Mouse (Mus musculus): ENCODE results near the gene Gimap8.

Gene Gimap8

GRCm38 (mm10) chr6:48638553-48638952 is 8.5 kb upstream of the Gimap8 start:
- no peak for DNase-seq

- no peak for DNase-seq
These were observed 5.6 kb upstream of the Gimap8 start for GRCm38 (mm10) chr6:48641391-48641790.

DNA sequence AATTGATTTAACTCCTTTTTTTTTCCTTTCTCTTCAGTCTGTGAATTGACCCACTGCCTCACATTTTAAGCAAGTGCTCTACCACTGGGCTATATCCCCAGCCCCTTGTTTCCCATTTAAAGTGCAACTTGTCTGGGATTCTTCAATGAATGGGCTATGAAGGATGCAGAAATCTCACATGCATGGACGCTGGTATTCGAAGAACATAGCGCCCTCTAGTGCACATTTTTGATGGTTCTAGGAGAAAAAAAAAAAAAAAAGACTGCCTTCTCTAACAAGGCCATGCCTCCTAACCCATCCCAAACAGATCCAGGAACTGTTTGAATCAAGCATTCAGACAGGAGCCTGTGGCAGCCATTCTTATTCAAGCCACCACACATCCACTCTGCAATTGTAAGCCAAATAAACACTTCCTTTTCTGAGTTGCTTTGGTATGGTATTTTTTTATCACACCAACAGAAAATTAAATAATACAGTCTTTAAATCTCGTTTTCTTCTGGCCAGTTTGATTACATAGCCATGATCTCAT is 4.2 kb upstream of the Gimap8 start:
- peak; percentile 89 for DNase-seq

GRCm38 (mm10) chr6:48645660-48646308 is 1.2 kb upstream of the Gimap8 start:
- peak; percentile 79 for DNase-seq

DNA sequence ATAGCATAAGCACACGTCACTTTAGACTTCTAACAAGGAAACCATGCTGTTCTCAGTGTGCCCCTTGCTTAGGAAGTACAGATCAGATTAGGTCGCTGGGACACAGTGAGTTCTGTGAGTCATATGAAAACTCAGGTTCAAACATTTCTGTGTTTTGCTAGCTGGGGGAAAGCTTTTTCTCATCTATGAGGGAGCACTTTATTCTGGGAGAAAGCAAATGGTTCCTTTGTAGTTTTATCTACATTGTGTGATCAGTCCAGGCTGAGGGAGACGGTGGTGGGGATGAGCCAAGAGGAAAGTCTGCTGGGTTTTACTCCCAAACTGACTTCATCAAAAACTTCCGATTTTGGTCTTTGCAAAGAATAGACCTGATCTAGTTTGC is 734 bp upstream of the Gimap8 start:
- DNase-seq, result no peak

GRCm38 (mm10) chr6:48647611-48648010 is 577 bp downstream of the Gimap8 start:
- DNase-seq, result no peak

DNA sequence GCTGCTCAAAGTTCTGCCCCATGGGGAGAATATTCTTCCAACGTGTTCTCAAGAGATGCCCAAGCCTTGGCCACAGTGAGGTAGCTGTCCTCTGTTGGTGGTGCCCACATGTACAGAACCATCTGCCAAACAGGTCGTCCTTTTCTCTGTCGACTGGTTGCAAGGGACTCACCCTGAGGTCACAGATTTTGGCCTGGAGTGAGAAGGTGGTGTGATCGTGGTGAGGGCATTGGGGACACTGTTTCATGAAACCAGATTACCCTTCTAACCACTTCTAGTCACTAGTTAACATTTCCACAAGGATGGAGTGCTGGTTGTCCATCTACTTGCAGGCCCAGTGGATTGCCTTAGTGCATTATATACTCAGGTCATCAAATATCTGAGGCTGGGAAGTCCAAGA is 1.7 kb downstream of the Gimap8 start:
- DNase-seq, result no peak

- no peak for DNase-seq
These were observed 3.0 kb downstream of the Gimap8 start for GRCm38 (mm10) chr6:48650041-48650440.

GRCm38 (mm10) chr6:48658721-48659120 is 11.7 kb downstream of the Gimap8 start:
- no peak for DNase-seq

DNA sequence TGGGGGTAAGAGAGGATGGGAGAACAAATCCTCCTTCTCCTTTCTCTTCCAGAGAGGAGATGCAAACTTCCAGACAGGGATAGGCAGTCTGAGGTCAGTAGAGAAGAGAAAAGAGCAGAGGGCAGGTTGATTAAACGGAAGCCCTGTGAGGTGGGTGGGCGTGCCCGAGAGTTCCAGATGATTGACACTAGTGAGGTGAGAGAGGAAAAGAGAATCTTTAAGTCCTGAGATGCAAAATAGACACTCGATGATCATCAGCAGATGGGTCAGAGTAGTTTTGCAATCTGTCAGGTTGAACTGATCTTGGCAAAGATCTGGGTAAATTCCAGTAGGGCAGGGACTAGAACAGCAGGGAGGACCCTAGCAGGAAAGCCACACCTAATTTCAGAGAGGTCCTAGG is 17.7 kb downstream of the Gimap8 start:
- no peak for DNase-seq

GRCm38 (mm10) chr6:48665471-48665870 is 18.4 kb downstream of the Gimap8 start:
- DNase-seq, result no peak

- no peak for DNase-seq
These were observed 19.1 kb downstream of the Gimap8 start for GRCm38 (mm10) chr6:48666159-48666586.

DNA sequence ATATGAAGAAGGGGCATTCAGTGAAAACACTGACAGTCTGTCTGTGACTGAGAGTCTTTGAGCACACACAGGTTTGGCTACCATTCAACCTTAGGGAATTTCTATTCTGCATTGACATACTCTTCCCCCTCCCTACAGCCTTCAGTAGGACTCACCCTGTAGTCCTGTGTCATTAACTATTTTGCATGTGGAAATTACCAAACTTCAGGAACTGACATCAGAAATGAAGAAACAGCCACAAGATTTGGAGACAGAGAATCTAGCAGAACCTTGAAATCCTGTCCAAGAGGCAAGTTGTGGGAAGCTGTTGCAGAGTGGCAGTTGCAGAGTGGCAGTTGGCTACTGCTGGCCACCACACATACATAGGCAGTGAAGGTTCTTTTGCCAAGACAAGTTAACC is 21.0 kb downstream of the Gimap8 start:
- no peak for DNase-seq

DNA sequence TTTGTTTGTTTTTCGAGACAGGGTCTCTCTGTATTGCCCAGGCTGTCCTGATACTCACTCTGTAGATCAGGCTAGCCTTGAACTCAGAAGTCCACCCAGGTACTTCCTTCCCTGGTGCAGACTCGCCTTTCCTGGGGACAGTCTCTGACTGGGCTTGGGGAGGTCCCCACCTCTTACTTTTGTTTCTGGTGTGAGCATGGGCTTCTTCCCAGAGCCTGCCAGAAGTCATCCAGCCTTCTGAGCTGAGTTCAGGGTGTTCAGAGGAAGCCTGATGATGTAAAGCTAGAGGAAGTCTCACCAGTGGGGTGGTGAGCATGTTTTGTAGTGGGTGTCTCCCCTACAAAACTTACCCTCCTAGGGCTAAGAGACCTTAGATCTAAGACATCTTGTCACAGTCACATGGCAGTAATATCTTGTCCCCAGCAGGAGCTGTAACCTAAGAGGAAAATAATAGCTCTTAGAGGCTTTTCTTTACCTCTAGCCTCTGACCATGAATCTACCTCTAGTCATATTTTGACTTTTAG is 22.5 kb downstream of the Gimap8 start:
- no peak for DNase-seq

GRCm38 (mm10) chr6:48674291-48675058 is 27.4 kb downstream of the Gimap8 start:
- no peak for DNase-seq

GRCm38 (mm10) chr6:48675400-48675930 is 28.4 kb downstream of the Gimap8 start:
- no peak for DNase-seq

DNA sequence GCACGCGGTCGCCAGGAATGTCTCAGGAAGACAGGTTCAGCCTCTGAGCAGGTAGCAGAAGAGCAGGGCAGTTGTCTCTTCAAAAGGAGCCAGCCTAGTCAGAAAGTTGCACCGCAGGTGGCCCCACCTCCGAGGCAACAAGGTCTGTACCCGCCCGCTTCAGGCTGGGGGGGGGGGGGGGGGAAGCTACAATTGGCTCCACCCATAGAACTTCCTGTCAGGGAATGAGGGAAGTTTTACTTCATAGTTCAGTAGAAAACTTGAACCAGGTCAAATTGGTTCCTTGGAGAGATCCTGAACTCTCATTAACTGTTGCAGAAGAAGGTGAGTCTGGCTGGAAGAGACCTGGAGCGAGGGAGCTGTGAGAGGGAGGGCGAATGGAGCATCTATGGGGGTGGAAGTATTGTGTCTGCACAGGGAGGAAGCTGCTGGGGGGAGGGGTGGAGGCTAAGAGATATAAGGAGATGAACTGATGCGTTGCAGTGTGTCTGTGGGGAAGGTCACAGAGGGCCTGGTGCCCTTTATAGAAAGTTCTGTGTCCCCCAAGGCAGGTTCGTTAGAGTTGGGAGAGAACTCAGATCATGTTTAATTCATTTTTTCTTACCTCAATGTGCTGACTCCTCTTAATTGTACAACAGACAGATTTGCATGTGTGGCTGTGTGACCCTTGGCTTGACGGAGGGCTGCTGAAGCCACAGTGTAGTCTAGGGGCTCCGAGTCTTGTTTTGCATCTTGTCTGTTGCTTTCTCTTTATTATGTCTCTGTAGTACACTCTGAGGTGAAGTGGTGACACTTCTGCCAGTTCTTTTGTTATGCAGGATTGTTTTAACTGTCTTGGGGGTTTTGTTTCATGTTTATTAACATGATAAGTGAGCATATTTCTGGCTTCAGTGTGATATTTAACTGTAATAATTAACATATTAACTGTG is 29.2 kb downstream of the Gimap8 start, which contains the start of gene Gimap9:
Gene Gimap9, plus strand, starts transcription at position 199 of the 929 bp plus-strand sequence.
- peak; percentile 4 for DNase-seq

- DNase-seq, result no peak
These were observed 29.9 kb downstream of the Gimap8 start for GRCm38 (mm10) chr6:48676860-48677415.

DNA sequence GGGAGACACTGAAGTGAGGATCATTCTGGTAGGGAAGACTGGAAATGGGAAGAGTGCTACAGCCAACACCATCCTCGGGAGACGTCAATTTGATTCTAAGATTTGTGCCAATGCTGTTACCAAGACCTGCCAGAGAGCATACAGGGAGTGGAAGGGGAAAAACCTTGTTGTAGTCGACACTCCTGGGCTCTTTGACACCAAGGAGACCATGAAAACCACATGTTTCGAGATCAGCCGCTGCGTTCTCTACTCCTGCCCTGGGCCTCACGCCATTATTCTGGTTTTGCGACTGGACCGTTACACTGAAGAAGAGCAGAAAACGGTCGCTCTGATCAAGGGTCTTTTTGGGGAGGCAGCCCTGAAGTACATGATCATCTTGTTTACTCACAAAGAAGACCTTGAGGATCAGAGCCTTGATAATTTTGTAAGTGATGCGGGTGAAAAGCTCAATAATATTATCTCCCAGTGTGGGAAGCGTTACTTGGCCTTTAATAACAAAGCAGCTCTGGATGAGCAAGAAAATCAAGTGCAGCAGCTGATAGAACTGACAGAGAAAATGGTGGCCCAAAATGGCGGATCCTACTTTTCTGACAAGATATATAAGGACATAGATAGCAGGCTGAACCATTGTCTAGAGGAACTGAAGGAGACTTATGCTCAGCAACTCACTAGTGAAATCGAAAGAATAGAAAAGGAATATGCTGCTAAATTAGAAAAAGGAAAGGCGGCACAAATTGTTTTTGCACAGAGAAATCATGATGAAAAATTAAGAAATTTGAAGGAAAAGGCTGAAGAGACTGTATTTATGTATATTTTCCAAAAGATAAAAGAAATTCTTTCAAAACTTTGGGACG is 30.7 kb downstream of the Gimap8 start:
- no peak for DNase-seq

- DNase-seq, result no peak
These were observed 31.4 kb downstream of the Gimap8 start for GRCm38 (mm10) chr6:48678391-48678790.

DNA sequence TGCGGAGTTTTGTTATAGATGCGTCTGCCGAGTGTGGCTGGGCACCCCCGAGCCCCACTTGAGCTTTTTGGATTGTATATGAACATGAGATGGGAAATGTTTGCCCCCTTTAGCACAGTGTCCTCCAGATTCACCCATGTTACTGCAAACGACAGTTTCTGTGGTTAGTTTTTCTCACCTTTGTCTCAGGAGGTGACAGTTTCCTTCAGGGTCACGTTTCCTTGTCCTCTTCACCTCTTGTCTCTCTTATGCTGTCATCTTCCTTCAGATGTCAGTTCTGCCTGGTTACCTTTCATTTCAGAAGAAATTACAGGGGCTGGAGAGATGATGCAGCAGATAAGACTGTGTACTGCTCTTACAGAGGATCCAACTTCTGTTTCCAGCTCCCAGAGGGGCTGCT is 32.7 kb downstream of the Gimap8 start:
- DNase-seq, result no peak

All from retina, postnatal 1 day (tissue).